Mouse (Mus musculus) forebrain, embryonic 15.5 days (tissue): ENCODE data around the gene Stkld1. TPM values are rescaled to one million over a fixed set of nuclear protein-coding genes. Genes with fewer than 3 reads are reported as not detected.

Experiments
- ATAC-seq: fragments of 200-750 bp; cut with Nextera tagmentation; replicated peaks from 2 replicates; pipeline ENCODE4 v1.8.0; 2017; ENCODE audit warnings: mild to moderate bottlenecking, moderate TSS enrichment, moderate library complexity
- H3K27ac ChIP-seq: fragments of 300-500 bp; sonication (generic); replicated peaks from 2 replicates; pipeline ENCODE4 v1.5.1; 2015; ENCODE audit warnings: mild to moderate bottlenecking, inconsistent platforms
- H3K27me3 ChIP-seq: fragments of 300-500 bp; sonication (generic); 2 replicates; pipeline ENCODE4 v1.6.1; 2015; ENCODE audit warnings: inconsistent platforms
- H3K36me3 ChIP-seq: fragments of 300-500 bp; sonication (generic); 2 replicates; pipeline ENCODE4 v1.6.1; 2015; ENCODE audit warnings: mild to moderate bottlenecking, inconsistent platforms
- H3K4me1 ChIP-seq: fragments of 300-500 bp; sonication (generic); 2 replicates; pipeline ENCODE4 v1.6.1; 2015; ENCODE audit warnings: inconsistent platforms
- H3K4me2 ChIP-seq: fragments of 300-500 bp; sonication (generic); replicated peaks from 2 replicates; pipeline ENCODE4 v1.6.1; 2015; ENCODE audit warnings: mild to moderate bottlenecking, inconsistent platforms
- H3K4me3 ChIP-seq: fragments of 300-500 bp; sonication (generic); 2 replicates; pipeline ENCODE4 v1.5.1; 2015; ENCODE audit warnings: mild to moderate bottlenecking, inconsistent platforms
- H3K9ac ChIP-seq: fragments of 300-500 bp; sonication (generic); replicated peaks from 2 replicates; pipeline ENCODE4 v1.6.1; 2015; ENCODE audit warnings: mild to moderate bottlenecking, inconsistent platforms
- H3K9me3 ChIP-seq: fragments of 300-500 bp; sonication (generic); 2 replicates; pipeline ENCODE4 v1.6.1; 2016; ENCODE audit warnings: inconsistent platforms
- WGBS: fragments of 180-500 bp; shearing (Covaris S2); methylation state at CpG from one replicate; pipeline ENCODE4 v1.1.7; 2015; ENCODE audit warnings: mixed read lengths; 5-methylcytosine and 5-hydroxymethylcytosine counted together
- polyA plus RNA-seq: library from polyadenylated mRNA; unstranded; fragments of >200 nt; fragmentation: Nextera tagmentation; extraction: Ambion mirVana; gene quantifications from 2 replicates; pipeline ENCODE4 v1.2.1, GENCODE M21; 2015

The Stkld1 gene
- polyA plus RNA-seq, 1 experiment from 2014 or later = 0.17 TPM

- 93% methylated on average over 8 of the region's 8 CpGs for WGBS
- Histone ChIP-seq H3K4me1 (no peaks in the 10 kb centered on the region), H3K9ac (no peak overlapping the region), H3K27ac (no peak overlapping the region), H3K4me2 (no peak overlapping the region), H3K36me3 (peaks cover 63% of the 10 kb centered on the region), H3K9me3 (no peaks in the 10 kb centered on the region), H3K27me3 (no peaks in the 10 kb centered on the region), H3K4me3 (no peak overlapping the region)
- no peak for ATAC-seq
Measured at GRCm38 (mm10) chr2:26952866-26953265, 19.0 kb downstream of the Stkld1 start.

GRCm38 (mm10) chr2:26954735-26955395 lies 21.0 kb downstream of the Stkld1 start:
- no peak overlapping the region for H3K9ac ChIP-seq
- H3K27ac ChIP-seq = no peak overlapping the region
- H3K4me3 ChIP-seq = no peak overlapping the region
- no peak overlapping the region for H3K4me2 ChIP-seq
- H3K9me3 ChIP-seq = no peaks in the 10 kb centered on the region
- no peaks in the 10 kb centered on the region for H3K27me3 ChIP-seq
- H3K36me3 ChIP-seq = peaks cover 78% of the 10 kb centered on the region
- WGBS = 91% methylated on average over 2 of the region's 2 CpGs
- H3K4me1 ChIP-seq = no peaks in the 10 kb centered on the region
- no peak for ATAC-seq

DNA sequence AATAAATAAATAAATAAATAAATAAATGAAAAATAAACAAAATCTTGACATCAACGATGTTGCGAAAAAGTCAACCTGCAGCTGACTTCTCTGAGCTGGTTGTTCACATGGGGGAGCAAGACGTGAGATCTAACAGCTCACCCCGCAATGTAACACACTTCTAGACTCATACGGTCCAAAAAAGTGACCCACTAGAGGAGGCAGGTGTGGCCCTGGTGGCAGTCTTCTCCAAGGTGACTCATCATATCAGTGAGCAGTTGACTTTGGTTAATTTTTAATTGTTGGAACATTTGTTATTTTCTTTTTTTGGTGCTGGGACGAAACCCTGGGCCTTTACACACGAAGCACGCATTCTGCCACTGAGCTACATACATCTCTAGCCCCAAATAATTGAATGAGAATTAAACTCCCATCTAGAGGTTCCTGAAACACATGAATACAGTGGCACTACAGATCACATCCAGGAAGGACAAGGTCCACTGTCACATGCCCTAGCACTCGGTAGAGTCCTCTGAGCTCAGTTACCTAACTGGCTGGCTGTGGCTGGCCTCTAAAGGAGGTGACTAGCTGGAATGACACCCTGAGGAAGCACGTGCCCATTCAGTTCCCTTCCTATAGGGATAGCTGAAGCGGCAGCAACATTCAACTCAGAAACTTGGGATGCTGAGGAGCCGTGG lies 23.1 kb downstream of the Stkld1 start:
- no peak overlapping the region for H3K4me3 ChIP-seq
- H3K9ac ChIP-seq = no peak overlapping the region
- 93% methylated on average over 12 of the region's 12 CpGs for WGBS
- no peak for ATAC-seq
- no peaks in the 10 kb centered on the region for H3K27me3 ChIP-seq
- H3K4me2 ChIP-seq = no peak overlapping the region
- no peaks in the 10 kb centered on the region for H3K9me3 ChIP-seq
- no peak overlapping the region for H3K27ac ChIP-seq
- peaks cover 8% of the 10 kb centered on the region for H3K4me1 ChIP-seq
- H3K36me3 ChIP-seq = peaks cover 81% of the 10 kb centered on the region

DNA sequence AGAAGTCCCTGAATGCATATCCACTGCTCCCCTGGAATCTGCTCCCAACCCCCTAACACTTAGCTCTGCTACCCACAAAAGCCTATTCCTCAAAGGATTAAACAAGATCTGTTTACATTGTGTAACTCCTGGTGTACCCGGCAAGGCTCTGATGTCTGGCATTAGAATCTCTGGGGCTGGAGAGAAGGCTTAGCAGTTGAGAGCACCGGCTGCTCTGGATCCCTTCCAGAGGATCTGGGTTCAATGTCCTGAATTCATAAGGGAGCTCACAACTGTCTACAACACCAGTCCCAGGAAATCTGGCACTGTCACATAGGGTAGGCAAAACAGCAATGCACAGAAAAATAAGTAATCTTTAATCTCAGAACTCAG lies 23.6 kb downstream of the Stkld1 start:
- peaks cover 76% of the 10 kb centered on the region for H3K36me3 ChIP-seq
- H3K4me2 ChIP-seq = no peak overlapping the region
- no peak overlapping the region for H3K9ac ChIP-seq
- H3K27ac ChIP-seq = no peak overlapping the region
- H3K4me1 ChIP-seq = peaks cover 13% of the 10 kb centered on the region
- 89% methylated on average over 2 of the region's 2 CpGs for WGBS
- no peak overlapping the region for H3K4me3 ChIP-seq
- ATAC-seq = no peak
- no peaks in the 10 kb centered on the region for H3K27me3 ChIP-seq
- H3K9me3 ChIP-seq = no peaks in the 10 kb centered on the region

DNA sequence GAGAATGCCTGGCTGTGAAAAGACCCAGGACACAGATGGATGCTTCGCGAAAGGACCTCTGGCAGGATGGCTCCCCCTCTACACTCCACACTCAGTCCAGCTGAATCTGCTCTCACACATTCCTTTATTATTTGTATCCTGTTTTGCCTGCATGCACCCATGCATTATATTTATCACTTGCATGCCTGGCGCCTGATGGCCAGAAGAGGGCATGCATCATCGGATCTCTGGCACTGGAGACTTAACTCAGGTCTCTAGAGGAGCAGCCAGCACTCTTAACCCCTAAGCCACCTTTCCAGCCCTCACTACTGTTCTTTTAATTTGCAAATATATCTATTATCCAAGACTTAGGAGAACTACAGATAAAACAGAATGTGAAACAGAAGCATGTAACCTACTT lies 26.9 kb downstream of the Stkld1 start:
- no peak for ATAC-seq
- H3K27me3 ChIP-seq = no peaks in the 10 kb centered on the region
- WGBS = 74% methylated on average over 4 of the region's 4 CpGs
- H3K27ac ChIP-seq = no peak overlapping the region
- peaks cover 46% of the 10 kb centered on the region for H3K36me3 ChIP-seq
- no peaks in the 10 kb centered on the region for H3K9me3 ChIP-seq
- H3K9ac ChIP-seq = no peak overlapping the region
- H3K4me1 ChIP-seq = peaks cover 31% of the 10 kb centered on the region
- no peak overlapping the region for H3K4me3 ChIP-seq
- no peak overlapping the region for H3K4me2 ChIP-seq

- Histone ChIP-seq H3K4me2 (peak within 1 kb of the TSS; percentile 86), H3K4me3 (peak within 1 kb of the TSS; percentile 81), H3K27ac (peak within 1 kb of the TSS; percentile 98), H3K9ac (peak within 1 kb of the TSS; percentile 84), H3K27me3 (no peaks in the 10 kb centered on the region), H3K36me3 (peaks cover 16% of the 10 kb centered on the region), H3K9me3 (no peaks in the 10 kb centered on the region), H3K4me1 (peaks cover 31% of the 10 kb centered on the region)
- ATAC-seq = peak; percentile 98
- under 1% methylated on average over 50 of the region's 50 CpGs for WGBS
Measured at GRCm38 (mm10) chr2:26963923-26964723, 30.3 kb downstream of the Stkld1 start, which contains the start of gene Rexo4. Gene Rexo4 (minus strand): TSS chr2:26964386.

GRCm38 (mm10) chr2:26964724-26965370 lies 31.0 kb downstream of the Stkld1 start:
- peak overlapping the region; percentile 86 for H3K4me2 ChIP-seq
- peak overlapping the region; percentile 98 for H3K27ac ChIP-seq
- no peak for ATAC-seq
- H3K27me3 ChIP-seq = no peaks in the 10 kb centered on the region
- peak overlapping the region; percentile 84 for H3K9ac ChIP-seq
- no peaks in the 10 kb centered on the region for H3K9me3 ChIP-seq
- H3K4me1 ChIP-seq = peaks cover 31% of the 10 kb centered on the region
- H3K36me3 ChIP-seq = peaks cover 12% of the 10 kb centered on the region
- peak overlapping the region; percentile 81 for H3K4me3 ChIP-seq
- 17% methylated on average over 14 of the region's 14 CpGs for WGBS

DNA sequence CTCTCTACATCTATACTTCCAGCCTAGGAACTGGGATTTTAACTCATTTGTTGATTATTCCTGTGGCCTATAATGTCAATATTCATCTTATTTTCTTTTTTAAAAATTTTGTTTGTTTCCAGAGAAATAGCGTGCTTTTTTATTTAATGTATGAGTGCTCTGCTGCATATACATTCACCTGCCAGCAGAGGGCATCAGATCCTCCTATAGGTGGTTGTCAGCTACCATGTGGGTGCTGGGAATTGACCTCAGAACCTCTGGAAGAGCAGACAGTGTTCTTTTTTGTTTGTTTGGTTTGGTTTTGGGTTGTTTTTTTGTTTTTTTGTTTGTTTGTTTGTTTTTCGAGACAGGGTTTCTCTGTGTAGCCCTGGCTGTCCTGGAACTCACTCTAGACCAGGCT lies 33.4 kb downstream of the Stkld1 start:
- H3K4me2 ChIP-seq = no peak overlapping the region
- 78% methylated on average over 2 of the region's 2 CpGs for WGBS
- H3K27ac ChIP-seq = no peak overlapping the region
- H3K27me3 ChIP-seq = no peaks in the 10 kb centered on the region
- H3K4me3 ChIP-seq = no peak overlapping the region
- no peaks in the 10 kb centered on the region for H3K9me3 ChIP-seq
- peaks cover 21% of the 10 kb centered on the region for H3K4me1 ChIP-seq
- ATAC-seq = no peak
- no peaks in the 10 kb centered on the region for H3K36me3 ChIP-seq
- H3K9ac ChIP-seq = no peak overlapping the region

DNA sequence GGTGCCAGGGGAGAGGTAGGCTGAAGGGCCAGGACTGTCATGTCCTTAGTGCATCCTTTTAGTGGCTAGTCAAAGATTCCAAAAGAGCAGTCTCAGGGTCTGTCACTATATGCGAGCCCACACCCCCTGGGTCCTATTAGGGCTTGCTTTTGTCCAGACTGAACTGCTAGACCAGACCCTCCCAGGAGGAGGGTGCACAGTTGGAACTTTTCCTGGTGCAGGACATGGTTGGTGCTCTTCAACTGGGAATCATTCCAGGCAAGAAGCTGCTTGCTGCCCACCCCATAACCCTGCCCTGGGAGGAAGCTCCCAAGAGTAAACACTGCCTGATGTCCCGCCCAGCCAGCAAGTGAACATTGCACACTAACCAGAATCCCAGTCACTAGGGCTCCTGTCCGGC lies 39.3 kb downstream of the Stkld1 start, which contains the start of gene Adamts13:
Gene Adamts13 (plus strand): TSS at position 301 of the 400 bp plus-strand sequence.
- Histone ChIP-seq H3K4me3 (no peak within 1 kb of the TSS), H3K27me3 (no peaks in the 10 kb centered on the region), H3K9ac (no peak within 1 kb of the TSS), H3K4me1 (no peaks in the 10 kb centered on the region), H3K4me2 (no peak within 1 kb of the TSS), H3K9me3 (no peaks in the 10 kb centered on the region), H3K27ac (no peak within 1 kb of the TSS), H3K36me3 (no peaks in the 10 kb centered on the region)
- 71% methylated on average over 3 of the region's 3 CpGs for WGBS
- ATAC-seq = no peak

DNA sequence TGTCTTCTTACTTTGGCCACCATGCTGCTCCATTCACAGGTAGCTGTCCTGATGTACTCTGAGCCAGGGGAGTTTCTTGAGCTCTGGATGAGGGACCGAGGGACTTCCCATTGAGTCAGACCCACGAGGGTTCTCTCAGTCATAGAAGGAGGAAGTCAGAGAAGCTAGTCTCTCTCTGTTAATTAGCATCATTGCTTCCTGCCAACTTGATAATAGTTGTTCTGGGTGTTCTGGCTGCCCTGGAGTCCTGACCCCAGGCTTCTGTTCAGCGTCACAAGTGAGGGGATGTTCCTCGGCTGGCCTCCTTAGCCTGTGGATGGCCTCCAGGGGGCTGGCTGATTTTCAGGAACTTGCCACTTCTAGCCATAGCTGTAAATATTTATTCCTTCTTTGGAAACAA lies 40.1 kb downstream of the Stkld1 start:
- WGBS = 69% methylated on average over 4 of the region's 4 CpGs
- Histone ChIP-seq H3K4me3 (no peak overlapping the region), H3K4me1 (no peaks in the 10 kb centered on the region), H3K27me3 (no peaks in the 10 kb centered on the region), H3K9me3 (no peaks in the 10 kb centered on the region), H3K4me2 (no peak overlapping the region), H3K36me3 (no peaks in the 10 kb centered on the region), H3K9ac (no peak overlapping the region), H3K27ac (no peak overlapping the region)
- ATAC-seq = no peak

GRCm38 (mm10) chr2:26980361-26980760 lies 46.5 kb downstream of the Stkld1 start:
- Histone ChIP-seq H3K4me3 (no peak overlapping the region), H3K9ac (no peak overlapping the region), H3K9me3 (no peaks in the 10 kb centered on the region), H3K27me3 (no peaks in the 10 kb centered on the region), H3K36me3 (no peaks in the 10 kb centered on the region), H3K27ac (no peak overlapping the region), H3K4me2 (no peak overlapping the region), H3K4me1 (no peaks in the 10 kb centered on the region)
- ATAC-seq = no peak
- WGBS = 64% methylated on average over 1 of the region's 1 CpGs

GRCm38 (mm10) chr2:26984179-26984578 lies 50.3 kb downstream of the Stkld1 start:
- no peak overlapping the region for H3K4me3 ChIP-seq
- H3K27me3 ChIP-seq = no peaks in the 10 kb centered on the region
- H3K27ac ChIP-seq = no peak overlapping the region
- ATAC-seq = no peak
- H3K9ac ChIP-seq = no peak overlapping the region
- H3K4me1 ChIP-seq = no peaks in the 10 kb centered on the region
- H3K36me3 ChIP-seq = no peaks in the 10 kb centered on the region
- WGBS = 73% methylated on average over 2 of the region's 2 CpGs
- no peak overlapping the region for H3K4me2 ChIP-seq
- H3K9me3 ChIP-seq = no peaks in the 10 kb centered on the region
